Mouse (Mus musculus): Measurements from ENCODE around the gene Zmat3. TPM values are rescaled to one million over a fixed set of nuclear protein-coding genes. Genes with fewer than 3 reads are reported as not detected.

The Zmat3 gene
- polyA plus RNA-seq, 1 experiment = 9.0 TPM

GRCm38 (mm10) chr3:32364841-32365545, 821 bp downstream of the Zmat3 start:
- no peak overlapping the region for H3K27ac ChIP-seq (ENCODE audit: control insufficient read depth, insufficient read depth, low read length)
- no peaks in the 10 kb centered on the region for H3K36me3 ChIP-seq (ENCODE audit: control insufficient read depth, insufficient read depth, low read length)
- H3K4me1 ChIP-seq (replicated peaks; ENCODE audit: control insufficient read depth, insufficient read depth, low read length) = peaks cover 8% of the 10 kb centered on the region
- no peaks in the 10 kb centered on the region for H3K27me3 ChIP-seq (ENCODE audit: control insufficient read depth, insufficient read depth, low read length)
- peak overlapping the region; percentile 86 for H3K4me3 ChIP-seq (ENCODE audit: control insufficient read depth, insufficient read depth, low read length)
- DNase-seq = no peak
- TF ChIP-seq CTCF (IDR thresholded peaks at IDR 0.05; ENCODE audit: borderline replicate concordance, control insufficient read depth, extremely low read depth, insufficient read depth, low read length, poor library complexity) = no peak
- TF ChIP-seq POLR2A (IDR thresholded peaks at IDR 0.05; ENCODE audit: control insufficient read depth, extremely low read depth, insufficient read depth, low read length, poor library complexity) = no peak
- WGBS = 11% methylated on average over 54 of the region's 54 CpGs

GRCm38 (mm10) chr3:32364195-32364594, 1.6 kb downstream of the Zmat3 start:
- Histone ChIP-seq H3K4me1 (replicated peaks; ENCODE audit: control insufficient read depth, insufficient read depth, low read length) (peaks cover 8% of the 10 kb centered on the region), H3K27me3 (ENCODE audit: control insufficient read depth, insufficient read depth, low read length) (no peaks in the 10 kb centered on the region), H3K36me3 (ENCODE audit: control insufficient read depth, insufficient read depth, low read length) (no peaks in the 10 kb centered on the region), H3K4me3 (ENCODE audit: control insufficient read depth, insufficient read depth, low read length) (no peak overlapping the region), H3K27ac (ENCODE audit: control insufficient read depth, insufficient read depth, low read length) (no peak overlapping the region)
- WGBS = 80% methylated on average over 4 of the region's 4 CpGs
- TF ChIP-seq POLR2A (IDR thresholded peaks at IDR 0.05; ENCODE audit: control insufficient read depth, extremely low read depth, insufficient read depth, low read length, poor library complexity) (no peak), CTCF (IDR thresholded peaks at IDR 0.05; ENCODE audit: borderline replicate concordance, control insufficient read depth, extremely low read depth, insufficient read depth, low read length, poor library complexity) (no peak)
- no peak for DNase-seq

DNA sequence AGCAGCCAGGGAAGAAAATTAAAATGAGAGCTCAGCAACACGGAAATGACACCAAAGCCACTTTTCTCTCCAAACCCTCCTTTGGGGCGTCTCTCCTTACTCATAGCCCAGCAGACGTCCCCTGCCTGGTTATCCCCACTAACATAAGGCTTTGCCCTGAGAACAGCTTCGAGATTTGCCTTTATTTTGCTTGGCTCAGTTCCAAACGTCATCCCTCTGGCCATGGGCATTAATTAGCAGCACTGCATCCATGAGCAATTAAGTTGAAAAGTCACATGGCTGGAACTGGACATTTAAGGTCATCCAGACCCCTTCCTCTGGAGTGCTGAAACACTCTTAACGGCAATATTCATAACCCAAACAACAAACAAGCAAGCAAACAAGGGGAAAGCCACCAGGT, 4.6 kb downstream of the Zmat3 start:
- Histone ChIP-seq H3K4me1 (replicated peaks; ENCODE audit: control insufficient read depth, insufficient read depth, low read length) (peaks cover 7% of the 10 kb centered on the region), H3K27ac (ENCODE audit: control insufficient read depth, insufficient read depth, low read length) (no peak overlapping the region), H3K27me3 (ENCODE audit: control insufficient read depth, insufficient read depth, low read length) (no peaks in the 10 kb centered on the region), H3K4me3 (ENCODE audit: control insufficient read depth, insufficient read depth, low read length) (no peak overlapping the region), H3K36me3 (ENCODE audit: control insufficient read depth, insufficient read depth, low read length) (no peaks in the 10 kb centered on the region)
- WGBS = 82% methylated on average over 6 of the region's 6 CpGs
- TF ChIP-seq CTCF (IDR thresholded peaks at IDR 0.05; ENCODE audit: borderline replicate concordance, control insufficient read depth, extremely low read depth, insufficient read depth, low read length, poor library complexity) (no peak), POLR2A (IDR thresholded peaks at IDR 0.05; ENCODE audit: control insufficient read depth, extremely low read depth, insufficient read depth, low read length, poor library complexity) (no peak)
- no peak for DNase-seq

DNA sequence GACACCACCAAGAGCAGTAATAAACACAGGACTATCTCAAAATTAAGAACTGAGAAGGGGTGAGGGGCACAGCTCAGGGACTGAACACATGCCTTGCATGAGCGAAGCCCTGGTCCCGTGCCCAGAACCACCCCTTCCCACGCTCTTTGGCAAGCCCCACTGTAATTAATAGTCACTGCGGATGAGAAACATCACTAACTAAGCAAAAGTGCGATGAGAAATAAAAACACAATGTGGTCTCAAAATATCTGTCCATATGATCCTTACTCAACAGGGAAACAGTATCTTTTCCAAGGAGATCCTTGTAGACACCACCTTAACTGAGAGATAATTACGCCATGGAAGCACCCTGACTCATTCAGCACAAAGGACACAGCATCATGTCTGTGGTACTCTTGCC, 17.9 kb downstream of the Zmat3 start:
- WGBS = 86% methylated on average over 6 of the region's 6 CpGs

GRCm38 (mm10) chr3:32345249-32345648, 20.6 kb downstream of the Zmat3 start:
- TF ChIP-seq POLR2A (IDR thresholded peaks at IDR 0.05; ENCODE audit: control insufficient read depth, extremely low read depth, insufficient read depth, low read length, poor library complexity) (no peak), CTCF (IDR thresholded peaks at IDR 0.05; ENCODE audit: borderline replicate concordance, control insufficient read depth, extremely low read depth, insufficient read depth, low read length, poor library complexity) (no peak)
- 88% methylated on average over 11 of the region's 11 CpGs for WGBS
- no peak for DNase-seq
- no peaks in the 10 kb centered on the region; the same call in 1 of the 2 replicates for H3K36me3 ChIP-seq (ENCODE audit: control insufficient read depth, insufficient read depth, low read length)
- H3K4me1 ChIP-seq (replicated peaks; ENCODE audit: control insufficient read depth, insufficient read depth, low read length) = no peaks in the 10 kb centered on the region
- H3K27me3 ChIP-seq (ENCODE audit: control insufficient read depth, insufficient read depth, low read length) = no peaks in the 10 kb centered on the region
- no peak overlapping the region for H3K27ac ChIP-seq (ENCODE audit: control insufficient read depth, insufficient read depth, low read length)
- H3K4me3 ChIP-seq (ENCODE audit: control insufficient read depth, insufficient read depth, low read length) = no peak overlapping the region

More for the DNA sequence above, 17.9 kb downstream of the Zmat3 start:
- Histone ChIP-seq H3K27me3 (ENCODE audit: control insufficient read depth, insufficient read depth, low read length) (no peaks in the 10 kb centered on the region), H3K4me3 (ENCODE audit: control insufficient read depth, insufficient read depth, low read length) (no peak overlapping the region), H3K36me3 (ENCODE audit: control insufficient read depth, insufficient read depth, low read length) (no peaks in the 10 kb centered on the region), H3K4me1 (replicated peaks; ENCODE audit: control insufficient read depth, insufficient read depth, low read length) (no peaks in the 10 kb centered on the region), H3K27ac (ENCODE audit: control insufficient read depth, insufficient read depth, low read length) (no peak overlapping the region)
- no peak for DNase-seq
- TF ChIP-seq CTCF (IDR thresholded peaks at IDR 0.05; ENCODE audit: borderline replicate concordance, control insufficient read depth, extremely low read depth, insufficient read depth, low read length, poor library complexity) = no peak
- no peak for TF ChIP-seq POLR2A (IDR thresholded peaks at IDR 0.05; ENCODE audit: control insufficient read depth, extremely low read depth, insufficient read depth, low read length, poor library complexity)

- H3K36me3 ChIP-seq (ENCODE audit: control insufficient read depth, insufficient read depth, low read length) = no peaks in the 10 kb centered on the region; the same call in 1 of the 2 replicates
Measured at GRCm38 (mm10) chr3:32344825-32345224, 21.0 kb downstream of the Zmat3 start.

More at GRCm38 (mm10) chr3:32344825-32345224, 21.0 kb downstream of the Zmat3 start:
- H3K27ac ChIP-seq (ENCODE audit: control insufficient read depth, insufficient read depth, low read length) = no peak overlapping the region
- no peak for TF ChIP-seq CTCF (IDR thresholded peaks at IDR 0.05; ENCODE audit: borderline replicate concordance, control insufficient read depth, extremely low read depth, insufficient read depth, low read length, poor library complexity)
- TF ChIP-seq POLR2A (IDR thresholded peaks at IDR 0.05; ENCODE audit: control insufficient read depth, extremely low read depth, insufficient read depth, low read length, poor library complexity) = no peak
- H3K27me3 ChIP-seq (ENCODE audit: control insufficient read depth, insufficient read depth, low read length) = no peaks in the 10 kb centered on the region
- DNase-seq = no peak
- WGBS = 82% methylated on average over 5 of the region's 5 CpGs
- no peaks in the 10 kb centered on the region for H3K4me1 ChIP-seq (replicated peaks; ENCODE audit: control insufficient read depth, insufficient read depth, low read length)
- H3K4me3 ChIP-seq (ENCODE audit: control insufficient read depth, insufficient read depth, low read length) = no peak overlapping the region

Measured in thymus, adult 2 months (tissue).